Mouse (Mus musculus): ENCODE data around the gene Smim1. TPM values are rescaled to one million over a fixed set of nuclear protein-coding genes. Genes with fewer than 3 reads are reported as not detected.
A peak's percentile ranks its signal among the peaks of the same experiment; 100 is the strongest.

Gene Smim1
- polyA plus RNA-seq, 1 experiment from 2014 or later = 9.7 TPM

DNA sequence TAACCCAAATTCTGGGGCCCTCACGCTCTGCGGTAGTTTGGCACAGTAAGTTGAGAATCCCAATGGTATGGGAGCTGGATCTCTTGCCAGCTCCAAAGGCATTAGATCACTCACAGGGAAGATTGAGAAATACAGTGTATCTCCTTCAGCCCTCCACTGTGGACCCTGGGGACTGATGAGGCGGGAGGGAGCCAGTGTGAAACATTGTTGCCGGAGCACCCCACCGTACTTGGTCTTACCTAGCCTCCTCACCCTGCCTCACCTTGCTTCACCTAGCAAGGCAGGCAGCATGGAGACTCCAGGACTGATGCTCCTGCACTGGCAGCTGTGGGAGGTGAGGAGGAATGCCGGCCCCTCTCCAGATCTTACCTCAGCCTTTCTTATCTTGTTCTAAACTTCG, 29.5 kb upstream of the Smim1 start:
- H3K36me3 ChIP-seq (ENCODE audit: control insufficient read depth, insufficient read depth, low read length) = no peaks in the 10 kb centered on the region
- no peak overlapping the region for H3K4me3 ChIP-seq (ENCODE audit: low read depth, low read length)
- no peaks in the 10 kb centered on the region for H3K27me3 ChIP-seq (ENCODE audit: control insufficient read depth, insufficient read depth, low read length)
- DNase-seq (ENCODE audit: low spot score) (no peak), ATAC-seq (ENCODE audit: low FRiP score) (no peak)
- H3K27ac ChIP-seq (ENCODE audit: low read depth, low read length) = no peak overlapping the region
- H3K9ac ChIP-seq (ENCODE audit: low read depth, low read length) = no peak overlapping the region
- no peak overlapping the region for H3K4me2 ChIP-seq (replicated peaks; ENCODE audit: low read depth, low read length)
- H3K9me3 ChIP-seq (ENCODE audit: control insufficient read depth, low read length) = no peaks in the 10 kb centered on the region
- H3K4me1 ChIP-seq (replicated peaks; ENCODE audit: control insufficient read depth, insufficient read depth, low read length) = no peaks in the 10 kb centered on the region
- 88% methylated on average over 7 of the region's 7 CpGs for WGBS

DNA sequence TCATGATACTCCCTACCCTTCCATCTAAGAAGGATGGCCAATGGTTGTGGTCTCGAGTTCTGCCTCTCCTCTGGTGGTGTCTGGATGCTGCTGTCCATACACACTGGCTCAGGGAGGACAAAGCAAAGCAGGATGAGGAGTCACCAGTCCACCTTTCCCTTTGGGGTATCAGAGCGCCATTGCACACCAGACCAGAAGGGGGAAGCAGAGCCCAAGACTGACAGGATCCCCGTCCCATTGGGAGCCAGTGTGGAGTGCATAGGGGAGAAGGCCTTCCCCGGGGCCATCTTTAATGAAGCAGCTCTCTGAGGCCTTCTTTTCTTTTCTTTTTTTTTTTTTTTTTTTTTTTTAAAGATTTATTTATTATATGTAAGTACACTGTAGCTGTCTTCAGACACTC, 27.0 kb upstream of the Smim1 start:
- no peaks in the 10 kb centered on the region for H3K27me3 ChIP-seq (ENCODE audit: control insufficient read depth, insufficient read depth, low read length)
- ATAC-seq (ENCODE audit: low FRiP score) (no peak), DNase-seq (ENCODE audit: low spot score) (no peak)
- no peak overlapping the region for H3K4me2 ChIP-seq (replicated peaks; ENCODE audit: low read depth, low read length)
- no peak overlapping the region for H3K9ac ChIP-seq (ENCODE audit: low read depth, low read length)
- H3K36me3 ChIP-seq (ENCODE audit: control insufficient read depth, insufficient read depth, low read length) = no peaks in the 10 kb centered on the region
- no peak overlapping the region for H3K27ac ChIP-seq (ENCODE audit: low read depth, low read length)
- H3K4me1 ChIP-seq (replicated peaks; ENCODE audit: control insufficient read depth, insufficient read depth, low read length) = no peaks in the 10 kb centered on the region
- 63% methylated on average over 4 of the region's 4 CpGs for WGBS
- H3K4me3 ChIP-seq (ENCODE audit: low read depth, low read length) = no peak overlapping the region
- no peaks in the 10 kb centered on the region for H3K9me3 ChIP-seq (ENCODE audit: control insufficient read depth, low read length)

GRCm38 (mm10) chr4:154051401-154051800, 25.4 kb upstream of the Smim1 start:
- no peak overlapping the region for H3K9ac ChIP-seq (ENCODE audit: low read depth, low read length)
- H3K9me3 ChIP-seq (ENCODE audit: control insufficient read depth, low read length) = no peaks in the 10 kb centered on the region
- 93% methylated on average over 3 of the region's 3 CpGs for WGBS
- no peak for DNase-seq (ENCODE audit: low spot score)
- H3K36me3 ChIP-seq (ENCODE audit: control insufficient read depth, insufficient read depth, low read length) = no peaks in the 10 kb centered on the region
- ATAC-seq (ENCODE audit: low FRiP score) = no peak
- H3K4me1 ChIP-seq (replicated peaks; ENCODE audit: control insufficient read depth, insufficient read depth, low read length) = no peaks in the 10 kb centered on the region
- no peak overlapping the region for H3K27ac ChIP-seq (ENCODE audit: low read depth, low read length)
- no peak overlapping the region for H3K4me2 ChIP-seq (replicated peaks; ENCODE audit: low read depth, low read length)
- H3K27me3 ChIP-seq (ENCODE audit: control insufficient read depth, insufficient read depth, low read length) = no peaks in the 10 kb centered on the region
- H3K4me3 ChIP-seq (ENCODE audit: low read depth, low read length) = no peak overlapping the region

GRCm38 (mm10) chr4:154045837-154046236, 19.8 kb upstream of the Smim1 start:
- H3K4me3 ChIP-seq (ENCODE audit: low read depth, low read length) = no peak overlapping the region
- no peaks in the 10 kb centered on the region for H3K27me3 ChIP-seq (ENCODE audit: control insufficient read depth, insufficient read depth, low read length)
- no peaks in the 10 kb centered on the region for H3K4me1 ChIP-seq (replicated peaks; ENCODE audit: control insufficient read depth, insufficient read depth, low read length)
- no peaks in the 10 kb centered on the region for H3K9me3 ChIP-seq (ENCODE audit: control insufficient read depth, low read length)
- no peak overlapping the region for H3K9ac ChIP-seq (ENCODE audit: low read depth, low read length)
- H3K4me2 ChIP-seq (replicated peaks; ENCODE audit: low read depth, low read length) = no peak overlapping the region
- ATAC-seq (ENCODE audit: low FRiP score) (no peak), DNase-seq (ENCODE audit: low spot score) (no peak)
- H3K36me3 ChIP-seq (ENCODE audit: control insufficient read depth, insufficient read depth, low read length) = no peaks in the 10 kb centered on the region
- no peak overlapping the region for H3K27ac ChIP-seq (ENCODE audit: low read depth, low read length)
- WGBS = 69% methylated on average over 5 of the region's 5 CpGs

GRCm38 (mm10) chr4:154042577-154042976, 16.5 kb upstream of the Smim1 start, which contains the start of gene Ccdc27:
TSS of gene Ccdc27 (minus strand) at chr4:154042677.
- no peak for DNase-seq (ENCODE audit: low spot score)
- Histone ChIP-seq H3K27ac (ENCODE audit: low read depth, low read length) (no peak within 1 kb of the TSS), H3K9ac (ENCODE audit: low read depth, low read length) (no peak within 1 kb of the TSS), H3K9me3 (ENCODE audit: control insufficient read depth, low read length) (no peaks in the 10 kb centered on the region), H3K4me3 (ENCODE audit: low read depth, low read length) (no peak within 1 kb of the TSS), H3K27me3 (ENCODE audit: control insufficient read depth, insufficient read depth, low read length) (no peaks in the 10 kb centered on the region), H3K4me2 (replicated peaks; ENCODE audit: low read depth, low read length) (no peak within 1 kb of the TSS), H3K36me3 (ENCODE audit: control insufficient read depth, insufficient read depth, low read length) (no peaks in the 10 kb centered on the region), H3K4me1 (replicated peaks; ENCODE audit: control insufficient read depth, insufficient read depth, low read length) (no peaks in the 10 kb centered on the region)
- ATAC-seq (ENCODE audit: low FRiP score) = no peak
- 89% methylated on average over 9 of the region's 9 CpGs for WGBS

GRCm38 (mm10) chr4:154037123-154037522, 11.1 kb upstream of the Smim1 start:
- ATAC-seq (ENCODE audit: low FRiP score) = no peak

GRCm38 (mm10) chr4:154028646-154029045, 2.6 kb upstream of the Smim1 start:
- no peak overlapping the region for H3K4me2 ChIP-seq (replicated peaks; ENCODE audit: low read depth, low read length)
- H3K9ac ChIP-seq (ENCODE audit: low read depth, low read length) = no peak overlapping the region
- H3K27me3 ChIP-seq (ENCODE audit: control insufficient read depth, insufficient read depth, low read length) = peaks cover 7% of the 10 kb centered on the region; the same call in 1 of the 2 replicates
- ATAC-seq (ENCODE audit: low FRiP score) (no peak), DNase-seq (ENCODE audit: low spot score) (peak; percentile 34)
- H3K27ac ChIP-seq (ENCODE audit: low read depth, low read length) = no peak overlapping the region
- no peak overlapping the region for H3K4me3 ChIP-seq (ENCODE audit: low read depth, low read length)
- H3K36me3 ChIP-seq (ENCODE audit: control insufficient read depth, insufficient read depth, low read length) = no peaks in the 10 kb centered on the region
- peaks cover 6% of the 10 kb centered on the region; the same call in 1 of the 2 replicates for H3K4me1 ChIP-seq (replicated peaks; ENCODE audit: control insufficient read depth, insufficient read depth, low read length)
- no peaks in the 10 kb centered on the region for H3K9me3 ChIP-seq (ENCODE audit: control insufficient read depth, low read length)

More at GRCm38 (mm10) chr4:154037123-154037522, 11.1 kb upstream of the Smim1 start:
- Histone ChIP-seq H3K4me3 (ENCODE audit: low read depth, low read length) (no peak overlapping the region), H3K27me3 (ENCODE audit: control insufficient read depth, insufficient read depth, low read length) (no peaks in the 10 kb centered on the region), H3K36me3 (ENCODE audit: control insufficient read depth, insufficient read depth, low read length) (no peaks in the 10 kb centered on the region), H3K9me3 (ENCODE audit: control insufficient read depth, low read length) (no peaks in the 10 kb centered on the region), H3K4me1 (replicated peaks; ENCODE audit: control insufficient read depth, insufficient read depth, low read length) (no peaks in the 10 kb centered on the region), H3K27ac (ENCODE audit: low read depth, low read length) (no peak overlapping the region), H3K9ac (ENCODE audit: low read depth, low read length) (no peak overlapping the region), H3K4me2 (replicated peaks; ENCODE audit: low read depth, low read length) (no peak overlapping the region)
- 55% methylated on average over 3 of the region's 3 CpGs for WGBS
- no peak for DNase-seq (ENCODE audit: low spot score)

DNA sequence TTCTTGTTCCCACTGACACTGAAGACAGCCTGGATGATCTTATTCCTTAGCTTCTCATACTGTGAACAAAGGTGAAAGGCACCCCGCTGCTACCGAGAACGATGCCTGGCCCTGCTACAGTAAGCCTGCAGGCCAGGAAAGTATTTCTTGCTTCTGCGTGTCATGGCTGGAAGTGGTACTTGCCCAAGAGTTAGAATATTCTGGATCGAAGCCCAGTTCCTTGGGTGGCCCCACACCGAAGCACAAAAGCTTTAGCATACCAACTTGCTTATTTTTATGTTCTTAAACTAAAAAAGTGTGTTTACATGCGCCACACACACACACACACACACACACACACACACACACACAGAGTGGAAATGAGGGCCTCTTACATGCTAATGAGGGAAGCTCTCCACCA, 2.0 kb upstream of the Smim1 start:
- Histone ChIP-seq H3K27ac (ENCODE audit: low read depth, low read length) (no peak overlapping the region), H3K4me3 (ENCODE audit: low read depth, low read length) (no peak overlapping the region), H3K36me3 (ENCODE audit: control insufficient read depth, insufficient read depth, low read length) (no peaks in the 10 kb centered on the region), H3K9me3 (ENCODE audit: control insufficient read depth, low read length) (no peaks in the 10 kb centered on the region), H3K4me2 (replicated peaks; ENCODE audit: low read depth, low read length) (no peak overlapping the region), H3K4me1 (replicated peaks; ENCODE audit: control insufficient read depth, insufficient read depth, low read length) (peaks cover 6% of the 10 kb centered on the region; the same call in 1 of the 2 replicates), H3K9ac (ENCODE audit: low read depth, low read length) (no peak overlapping the region), H3K27me3 (ENCODE audit: control insufficient read depth, insufficient read depth, low read length) (peaks cover 7% of the 10 kb centered on the region; the same call in 1 of the 2 replicates)
- ATAC-seq (ENCODE audit: low FRiP score) (no peak), DNase-seq (ENCODE audit: low spot score) (no peak)
- WGBS = 76% methylated on average over 7 of the region's 7 CpGs

DNA sequence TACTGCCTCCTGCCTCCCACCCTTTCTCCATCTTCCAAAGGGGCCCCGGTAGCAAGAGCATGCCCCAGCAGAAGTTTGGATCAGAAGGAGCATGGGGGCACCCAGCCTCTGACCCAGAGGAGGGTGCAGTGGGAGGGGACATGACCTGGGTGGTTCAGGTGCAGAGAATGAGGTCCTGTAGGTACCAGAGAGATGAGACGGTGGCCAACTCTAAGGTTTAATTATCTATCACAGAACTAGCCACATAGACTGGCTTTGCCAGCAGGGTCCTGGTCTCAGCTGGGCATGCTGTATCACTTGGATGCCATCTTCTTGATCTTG, 371 bp upstream of the Smim1 start:
- Histone ChIP-seq H3K4me3 (ENCODE audit: low read depth, low read length) (peak overlapping the region; percentile 24), H3K36me3 (ENCODE audit: control insufficient read depth, insufficient read depth, low read length) (no peaks in the 10 kb centered on the region; the same call in 1 of the 2 replicates), H3K4me2 (replicated peaks; ENCODE audit: low read depth, low read length) (peak overlapping the region; percentile 54), H3K4me1 (replicated peaks; ENCODE audit: control insufficient read depth, insufficient read depth, low read length) (peaks cover 6% of the 10 kb centered on the region; the same call in 1 of the 2 replicates), H3K9me3 (ENCODE audit: control insufficient read depth, low read length) (no peaks in the 10 kb centered on the region), H3K27me3 (ENCODE audit: control insufficient read depth, insufficient read depth, low read length) (peaks cover 7% of the 10 kb centered on the region; the same call in 1 of the 2 replicates), H3K27ac (ENCODE audit: low read depth, low read length) (no peak overlapping the region), H3K9ac (ENCODE audit: low read depth, low read length) (no peak overlapping the region)
- no peak for DNase-seq (ENCODE audit: low spot score)
- ATAC-seq (ENCODE audit: low FRiP score) = no peak
- 26% methylated on average over 2 of the region's 2 CpGs for WGBS

All from hindbrain, embryonic 11.5 days (tissue).